Mouse (Mus musculus) activated CD4-positive, CD25-positive, alpha-beta regulatory T cell, adult 4 months (primary cell): ENCODE results near the gene Avpr2. TPM values are rescaled to one million over a fixed set of nuclear protein-coding genes. Genes with fewer than 3 reads are reported as not detected.

ENCODE experiments used
- ATAC-seq: one replicate; pipeline ENCODE4 v1.8.0; 2017
- polyA plus RNA-seq, 2 experiments: library from polyadenylated mRNA; unstranded; fragments of 100-300 nt; shearing (Covaris generic); gene quantifications; one replicate each; pipeline ENCODE4 v1.2.1; 2017

The Avpr2 gene
- polyA plus RNA-seq: 1 to 10 TPM; 1.8 to 2.7 TPM

DNA sequence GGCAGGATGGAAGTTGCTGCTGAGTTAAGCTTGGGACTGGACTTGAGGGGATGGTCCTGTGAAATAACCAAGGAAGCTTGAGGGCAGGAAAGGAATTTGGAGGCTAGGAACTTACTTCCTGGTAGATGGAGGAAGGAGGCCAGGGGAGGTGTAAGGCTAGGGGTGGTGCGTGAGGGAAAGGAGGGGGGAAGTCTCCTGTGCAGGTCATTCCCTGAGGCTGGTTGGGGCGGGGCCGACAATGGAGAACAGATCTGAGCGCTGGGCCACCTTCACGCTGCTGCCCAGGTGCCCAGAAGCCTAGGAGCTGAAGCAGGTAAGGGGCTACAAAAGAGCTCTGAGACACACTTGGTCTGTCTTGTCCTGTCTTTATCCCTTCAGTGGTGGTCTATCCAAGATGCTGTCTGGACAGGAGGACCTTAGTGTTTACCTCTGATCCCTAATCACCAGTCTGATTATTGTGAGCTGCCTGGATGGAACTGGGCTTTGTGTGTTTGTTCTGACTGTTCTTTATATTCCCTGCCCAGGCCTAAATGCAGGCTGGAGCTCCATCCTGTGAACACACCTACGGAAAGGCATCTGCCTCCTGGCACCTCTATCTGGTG, at the start of gene Avpr2:
Gene Avpr2 (plus strand): TSS at position 552 of the 602 bp plus-strand sequence.
- ATAC-seq: no peak

DNA sequence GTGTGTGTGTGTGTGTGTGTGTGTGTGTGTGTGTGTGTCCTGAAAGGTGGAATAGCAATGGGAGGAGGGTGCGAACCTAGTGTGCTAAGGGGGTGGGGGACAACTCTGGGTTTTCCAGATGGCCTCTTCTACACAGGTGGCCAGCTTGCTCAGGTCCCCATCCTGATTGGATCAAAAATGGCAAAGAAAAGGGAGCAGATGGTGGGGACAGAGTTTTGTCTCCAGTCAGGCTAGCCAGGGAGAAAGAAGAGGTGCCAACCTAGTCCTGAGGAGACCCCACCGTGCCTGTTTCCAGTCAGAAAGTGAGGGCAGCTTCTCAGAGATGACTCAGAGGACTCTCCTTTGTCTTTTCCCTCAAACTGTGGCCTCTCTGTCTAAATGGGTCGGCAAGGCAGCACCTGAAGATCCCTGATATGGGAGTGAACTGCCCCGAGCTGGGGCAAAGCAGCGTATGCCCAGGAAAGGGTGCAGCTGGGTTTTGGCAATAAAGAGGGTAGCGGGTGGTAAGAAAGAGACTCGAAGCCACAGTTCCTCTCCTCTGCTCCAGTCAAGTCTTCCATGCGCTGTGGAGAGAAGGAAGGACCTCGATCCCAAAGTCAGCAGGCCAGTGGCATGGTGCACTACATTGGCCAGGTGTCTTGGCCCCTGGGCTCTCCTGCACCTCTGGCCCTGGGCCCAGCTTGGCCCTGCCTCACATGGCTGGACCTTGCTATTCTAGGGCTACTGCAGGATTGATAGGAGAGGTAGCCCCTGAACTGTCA, 37.4 kb upstream of the Avpr2 start:
- ATAC-seq: no peak

GRCm38 (mm10) chrX:73855087-73855408, 36.9 kb upstream of the Avpr2 start:
- no peak for ATAC-seq

DNA sequence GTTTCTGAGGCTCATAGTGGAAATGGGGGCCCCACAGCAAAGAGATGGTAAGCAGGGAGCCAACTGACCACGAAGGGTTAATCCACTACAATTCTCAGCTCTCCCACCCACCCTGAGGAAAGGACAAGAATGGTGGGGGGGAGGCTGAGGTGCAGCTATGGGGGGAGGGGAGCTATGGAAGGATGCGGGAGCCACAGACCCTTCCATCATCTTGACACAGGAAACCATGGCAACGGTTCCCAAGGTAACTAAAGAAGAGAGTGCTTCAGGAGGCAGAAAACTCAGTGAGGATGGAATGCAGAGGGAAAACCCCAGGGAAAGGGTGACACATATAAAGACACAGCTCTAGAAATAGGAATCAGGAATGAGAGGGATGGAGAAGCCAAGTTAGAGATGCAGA, 27.2 kb upstream of the Avpr2 start:
- no peak for ATAC-seq

DNA sequence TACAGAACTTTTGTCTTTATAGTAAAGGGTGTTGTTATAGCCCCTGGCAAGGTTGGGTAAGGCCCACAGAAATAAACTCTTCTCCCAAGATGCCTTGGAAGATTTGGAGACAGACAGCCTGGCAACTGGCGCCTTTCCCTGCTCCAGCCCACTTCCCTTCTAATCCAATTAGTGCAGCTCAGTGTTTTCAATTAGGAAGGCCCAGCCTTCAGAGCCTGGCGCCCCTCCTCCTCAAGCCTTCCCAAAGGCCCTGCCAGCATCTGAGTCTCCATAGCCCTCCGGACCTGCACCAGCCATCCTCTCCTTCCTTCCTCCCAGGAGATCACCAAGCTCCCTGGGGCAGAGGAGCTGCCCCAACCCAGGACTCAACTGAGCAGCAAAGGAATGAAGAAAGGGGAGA, 24.6 kb upstream of the Avpr2 start:
- ATAC-seq: no peak

- no peak for ATAC-seq
These were observed 24.1 kb upstream of the Avpr2 start for GRCm38 (mm10) chrX:73867852-73868251.

GRCm38 (mm10) chrX:73869334-73869733, 22.6 kb upstream of the Avpr2 start:
- no peak for ATAC-seq

DNA sequence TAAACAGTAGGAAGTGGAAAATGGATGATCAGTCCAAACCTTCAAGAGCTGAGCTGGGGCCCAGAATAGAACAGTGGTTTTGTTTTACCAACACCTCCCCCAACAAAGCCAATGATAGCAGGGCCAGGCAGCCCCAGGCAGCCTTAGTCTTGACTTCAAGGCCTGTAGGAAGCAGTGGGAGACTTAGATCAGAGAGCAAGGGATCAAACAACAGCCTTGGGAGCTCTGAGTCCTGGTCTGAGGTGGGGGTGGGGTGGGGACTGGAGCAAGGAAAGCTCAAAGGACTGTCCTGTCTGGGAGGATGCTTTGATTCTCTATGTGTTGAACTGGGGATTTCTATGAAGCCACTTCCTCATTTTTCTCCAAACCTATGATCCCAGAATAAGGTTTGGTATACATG, 20.4 kb upstream of the Avpr2 start:
- no peak for ATAC-seq

DNA sequence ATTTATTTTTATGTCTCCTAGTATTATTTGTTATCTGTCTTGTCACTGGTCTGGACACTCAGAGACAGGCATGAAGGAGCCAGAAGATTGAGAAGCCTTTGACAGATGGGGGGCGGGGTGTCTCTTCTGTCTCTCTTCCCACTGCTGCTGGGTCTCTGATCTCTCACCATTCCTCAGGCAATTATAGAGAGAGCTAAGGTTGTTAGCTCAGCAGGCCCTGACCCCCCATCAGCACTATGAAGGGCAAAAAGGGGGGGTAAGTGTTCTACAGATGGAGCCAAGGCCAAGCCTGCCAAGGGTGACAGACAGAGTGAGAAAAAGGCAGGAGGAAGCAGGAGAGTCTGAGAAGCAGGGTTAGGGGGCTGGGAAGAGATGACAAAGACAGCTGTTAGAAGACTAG, 19.9 kb upstream of the Avpr2 start:
- no peak for ATAC-seq

- no peak for ATAC-seq
These were observed 16.0 kb upstream of the Avpr2 start for GRCm38 (mm10) chrX:73875881-73876280.

- ATAC-seq: no peak
These were observed 14.9 kb upstream of the Avpr2 start for GRCm38 (mm10) chrX:73877014-73877413.

DNA sequence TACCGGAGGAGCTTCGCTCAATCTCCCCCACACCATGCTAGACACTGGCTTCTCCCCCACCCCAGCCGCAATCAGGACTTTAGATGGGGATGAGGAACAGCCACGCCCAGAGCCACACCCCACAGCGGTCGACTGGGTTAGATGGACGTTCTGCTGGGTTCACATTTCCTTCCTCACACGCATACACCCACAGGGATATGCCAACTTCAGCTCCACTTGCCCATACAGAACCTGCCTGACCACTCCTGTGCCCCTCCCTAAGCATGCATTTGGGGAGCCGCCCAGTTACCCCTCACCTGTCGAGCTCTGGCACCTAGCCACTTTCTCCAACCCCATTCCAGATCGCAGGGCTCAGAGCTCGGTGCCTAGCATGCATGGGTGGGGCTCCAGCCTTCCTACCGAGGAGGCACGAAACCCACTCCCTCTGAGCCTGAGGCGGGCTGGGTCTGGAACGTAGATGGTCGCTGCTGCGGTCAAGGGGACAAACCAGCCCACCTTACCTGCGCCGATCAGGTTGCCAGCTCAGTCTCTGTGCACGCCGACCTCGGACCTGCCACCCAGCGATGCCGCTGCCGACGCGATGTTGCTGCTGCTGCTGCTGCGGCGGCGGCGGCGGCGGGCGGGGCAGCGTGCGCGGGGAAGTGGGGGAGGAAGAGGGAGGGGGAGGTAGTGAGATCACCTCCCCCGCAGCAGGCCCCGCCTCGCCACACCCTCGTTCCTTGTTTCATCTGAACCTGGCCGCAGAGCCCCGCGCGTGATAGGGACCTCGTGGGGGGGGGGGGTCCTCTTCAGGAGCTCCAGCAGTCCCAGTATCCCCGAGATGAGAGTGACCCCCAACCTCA, 11.5 kb upstream of the Avpr2 start:
- ATAC-seq: peak; percentile 49

DNA sequence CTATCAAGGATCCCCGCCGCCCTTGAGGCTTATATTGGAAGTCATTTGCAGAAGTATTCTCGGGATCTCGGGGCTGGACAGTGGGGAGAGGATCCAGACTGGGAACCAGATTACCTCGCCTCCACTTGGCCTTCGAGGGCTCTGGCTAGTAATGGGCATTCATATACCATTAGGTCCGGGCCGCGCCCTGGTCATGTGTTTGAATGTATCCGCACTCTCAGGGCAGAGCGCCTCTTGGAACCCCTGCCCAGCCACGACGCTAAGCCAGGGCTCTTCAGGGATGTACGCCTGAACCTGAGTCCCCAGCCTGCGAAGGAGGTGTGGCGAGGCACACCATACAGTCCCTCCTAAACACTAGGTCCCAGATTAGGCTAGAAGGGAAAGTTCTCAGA, 10.9 kb upstream of the Avpr2 start:
- ATAC-seq: no peak

DNA sequence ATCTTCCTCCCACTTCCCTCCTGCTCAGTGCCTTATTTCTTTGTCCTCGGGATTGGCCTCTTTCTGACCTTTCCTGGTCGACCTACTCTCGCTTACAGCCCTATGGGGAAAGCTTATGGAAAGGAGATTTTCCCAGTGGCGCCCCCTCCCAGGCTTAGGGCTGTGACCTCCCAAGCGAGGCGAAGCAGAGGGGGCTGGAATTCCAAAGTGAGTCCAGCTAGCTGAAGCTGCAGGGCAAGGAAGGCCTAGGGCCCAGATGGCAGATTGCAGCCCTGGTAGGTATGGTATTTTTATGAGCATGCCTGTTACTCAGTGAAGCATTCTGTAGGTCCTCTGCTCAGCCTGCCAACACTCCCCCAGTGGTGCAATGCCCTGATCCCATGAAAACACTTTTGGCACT, 10.4 kb upstream of the Avpr2 start:
- no peak for ATAC-seq

DNA sequence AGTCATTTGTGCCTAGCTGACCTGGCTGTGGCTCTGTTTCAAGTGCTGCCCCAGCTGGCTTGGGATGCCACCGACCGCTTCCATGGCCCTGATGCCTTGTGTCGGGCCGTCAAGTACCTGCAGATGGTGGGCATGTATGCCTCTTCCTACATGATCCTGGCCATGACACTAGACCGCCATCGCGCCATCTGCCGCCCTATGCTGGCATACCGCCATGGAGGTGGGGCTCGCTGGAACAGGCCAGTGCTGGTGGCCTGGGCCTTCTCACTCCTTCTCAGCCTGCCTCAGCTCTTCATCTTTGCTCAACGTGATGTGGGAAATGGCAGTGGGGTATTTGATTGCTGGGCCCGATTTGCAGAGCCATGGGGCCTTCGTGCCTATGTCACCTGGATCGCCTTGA, 931 bp downstream of the Avpr2 start:
- ATAC-seq: no peak

- no peak for ATAC-seq
These were observed 3.8 kb downstream of the Avpr2 start, which contains the start of gene L1cam for GRCm38 (mm10) chrX:73895719-73896118. Gene L1cam, minus strand, starts transcription at chrX:73896105.

- no peak for ATAC-seq
These were observed 6.1 kb downstream of the Avpr2 start for GRCm38 (mm10) chrX:73897959-73898358.

DNA sequence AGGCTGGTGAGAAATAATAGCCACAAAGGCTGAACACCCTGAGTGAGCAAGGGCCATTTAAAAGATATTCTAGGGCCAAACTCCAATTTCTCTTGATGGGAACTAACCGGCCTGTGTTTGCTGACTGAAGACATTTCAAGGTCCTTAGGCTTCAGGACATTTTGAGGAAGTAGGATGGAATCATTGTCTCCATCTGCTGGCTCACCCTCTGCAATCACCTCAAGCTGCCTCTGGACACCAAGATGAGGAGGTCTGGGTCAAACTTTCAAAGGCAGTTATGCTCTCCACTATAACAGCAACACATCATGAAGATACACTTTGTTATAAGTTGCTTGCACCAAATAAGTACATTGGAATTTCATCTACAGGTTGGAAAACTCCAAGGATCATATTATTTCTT, 18.1 kb downstream of the Avpr2 start:
- ATAC-seq: no peak

GRCm38 (mm10) chrX:73910451-73910850, 18.5 kb downstream of the Avpr2 start:
- no peak for ATAC-seq

DNA sequence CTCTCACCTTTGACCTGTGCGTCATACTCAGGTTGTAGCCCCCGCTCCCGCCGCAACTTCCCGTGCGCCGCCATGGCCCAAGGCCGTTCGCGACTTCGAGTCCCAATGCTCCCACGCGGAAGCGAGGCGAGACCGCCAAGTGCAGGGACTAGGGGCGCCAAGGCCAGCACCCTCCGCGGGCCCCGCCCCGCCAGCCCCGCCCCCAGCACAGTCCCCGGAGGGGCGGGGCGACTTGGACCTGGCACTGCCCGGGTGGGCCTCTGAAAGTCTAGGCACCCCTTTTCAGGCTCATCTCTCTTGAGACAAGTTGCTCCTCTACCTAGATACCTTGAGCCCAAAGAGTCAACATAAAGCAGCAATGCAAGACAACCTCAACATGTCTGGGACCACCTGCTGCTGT, 19.3 kb downstream of the Avpr2 start:
- peak; percentile 6 for ATAC-seq

- ATAC-seq: peak; percentile 44
These were observed 19.7 kb downstream of the Avpr2 start for GRCm38 (mm10) chrX:73911588-73911987.

DNA sequence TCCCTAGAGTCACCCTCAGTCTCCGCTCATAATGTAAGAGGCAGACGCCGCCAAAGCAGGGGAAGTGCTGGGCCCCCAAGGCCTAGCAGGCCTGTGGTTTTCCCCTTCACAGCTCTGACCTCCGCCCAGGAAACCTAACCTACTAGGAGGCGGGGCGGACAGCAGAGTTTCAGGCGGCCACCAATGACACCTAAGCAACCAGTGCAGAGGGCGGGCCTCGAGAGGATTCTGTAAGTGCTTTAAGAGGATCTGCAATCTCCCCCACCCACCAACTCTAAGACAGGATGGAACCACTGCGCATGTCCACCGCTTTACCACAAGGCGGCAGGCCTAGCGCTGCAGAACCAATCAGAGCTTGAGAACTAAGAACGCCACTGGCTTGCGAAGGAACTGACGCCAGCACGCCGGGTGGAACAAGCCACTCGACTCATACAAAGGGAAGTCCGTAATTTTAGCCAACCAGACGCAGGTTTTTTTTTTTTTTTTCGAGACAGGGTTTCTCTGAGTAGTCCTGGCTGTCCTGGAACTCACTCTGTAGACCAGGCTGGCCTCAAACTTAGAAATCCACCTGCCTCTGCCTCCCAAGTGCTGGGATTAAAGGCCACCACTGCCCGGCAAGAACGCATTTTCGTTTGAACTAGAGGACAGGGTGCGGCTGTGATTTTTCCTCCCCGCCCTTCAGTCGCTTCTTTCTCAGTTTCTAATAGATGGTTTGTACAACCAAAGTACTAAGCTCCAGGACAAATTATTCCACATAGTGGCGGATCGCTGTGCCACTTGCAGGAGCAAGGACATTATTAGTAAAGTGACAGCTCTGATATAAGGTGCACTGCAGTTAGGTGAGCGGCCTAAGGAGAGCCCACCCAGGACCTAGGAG, 23.2 kb downstream of the Avpr2 start:
- peak; percentile 81 for ATAC-seq

- ATAC-seq: no peak
These were observed 25.0 kb downstream of the Avpr2 start for GRCm38 (mm10) chrX:73916945-73917344.
